Mouse (Mus musculus) lung, postnatal 14 days (tissue): ENCODE results near the gene Tnni2.
"Not testable (repeated sequence)": the region's sequence is repeated elsewhere in the genome, so short reads cannot be mapped to it uniquely, and the experiment has no call there.

Experiments
- DNase-seq: peaks from one replicate; pipeline ENCODE4 v3.0.0; 2021

Gene Tnni2

GRCm38 (mm10) chr7:142441585-142441984 is at the start of gene Tnni2:
Tnni2 (plus strand) TSS chr7:142441808.
- no peak for DNase-seq

GRCm38 (mm10) chr7:142393191-142393590 is 48.4 kb upstream of the Tnni2 start:
- DNase-seq: peak; percentile 55

GRCm38 (mm10) chr7:142394261-142395190 is 47.1 kb upstream of the Tnni2 start:
- no peak for DNase-seq

- DNase-seq: no peak
These were observed 46.1 kb upstream of the Tnni2 start for GRCm38 (mm10) chr7:142395472-142395871.

GRCm38 (mm10) chr7:142396611-142397010 is 45.0 kb upstream of the Tnni2 start:
- no peak for DNase-seq

GRCm38 (mm10) chr7:142398052-142398451 is 43.6 kb upstream of the Tnni2 start:
- DNase-seq: no peak

- no peak for DNase-seq
These were observed 42.4 kb upstream of the Tnni2 start for GRCm38 (mm10) chr7:142399250-142399649.

GRCm38 (mm10) chr7:142400112-142400749 is 41.4 kb upstream of the Tnni2 start:
- DNase-seq: no peak

- no peak for DNase-seq
These were observed 40.9 kb upstream of the Tnni2 start for GRCm38 (mm10) chr7:142400750-142401142.

- no peak for DNase-seq
These were observed 38.0 kb upstream of the Tnni2 start for GRCm38 (mm10) chr7:142403591-142403990.

- DNase-seq: not testable (repeated sequence)
These were observed 36.5 kb upstream of the Tnni2 start for GRCm38 (mm10) chr7:142405134-142405533.

- no peak for DNase-seq
These were observed 33.7 kb upstream of the Tnni2 start for GRCm38 (mm10) chr7:142407935-142408334.

- no peak for DNase-seq
These were observed 32.9 kb upstream of the Tnni2 start for GRCm38 (mm10) chr7:142408686-142409085.

- no peak for DNase-seq
These were observed 32.0 kb upstream of the Tnni2 start for GRCm38 (mm10) chr7:142409603-142410002.

GRCm38 (mm10) chr7:142413285-142413684 is 28.3 kb upstream of the Tnni2 start:
- DNase-seq: no peak

GRCm38 (mm10) chr7:142415314-142415713 is 26.3 kb upstream of the Tnni2 start:
- DNase-seq: no peak

- DNase-seq: no peak
These were observed 25.4 kb upstream of the Tnni2 start for GRCm38 (mm10) chr7:142416225-142416624.

GRCm38 (mm10) chr7:142418027-142418426 is 23.6 kb upstream of the Tnni2 start:
- no peak for DNase-seq

- no peak for DNase-seq
These were observed 22.9 kb upstream of the Tnni2 start for GRCm38 (mm10) chr7:142418679-142419078.

GRCm38 (mm10) chr7:142419887-142420286 is 21.7 kb upstream of the Tnni2 start:
- DNase-seq: no peak

GRCm38 (mm10) chr7:142421826-142422225 is 19.8 kb upstream of the Tnni2 start:
- DNase-seq: no peak

GRCm38 (mm10) chr7:142425641-142426213 is 15.9 kb upstream of the Tnni2 start:
- DNase-seq: peak; percentile 46

- peak; percentile 60 for DNase-seq
These were observed 13.4 kb upstream of the Tnni2 start for GRCm38 (mm10) chr7:142428213-142428612.
